Mouse (Mus musculus) neural tube, embryonic 11.5 days (tissue): ENCODE data around the gene Csrnp3. TPM values are rescaled to one million over a fixed set of nuclear protein-coding genes. Genes with fewer than 3 reads are reported as not detected.
"Not testable (repeated sequence)": the region's sequence is repeated elsewhere in the genome, so short reads cannot be mapped to it uniquely, and the experiment has no call there.

ENCODE experiments used
- ATAC-seq: fragments of 200-750 bp; cut with Nextera tagmentation; 2 replicates; pipeline ENCODE4 v1.8.0; 2017; ENCODE audit warnings: moderate number of reproducible peaks, mild to moderate bottlenecking, moderate TSS enrichment, moderate library complexity; ENCODE audit not compliant: insufficient read depth, low FRiP score, low TSS enrichment
- DNase-seq: peaks from one replicate; pipeline ENCODE4 v3.0.0-alpha.2; 2015; ENCODE audit warnings: low spot score
- H3K27ac ChIP-seq: fragments of 300-500 bp; sonication (generic); 2 replicates; pipeline ENCODE4 v1.5.1; 2014; ENCODE audit warnings: low read depth, mild to moderate bottlenecking, low read length
- H3K27me3 ChIP-seq: fragments of 300-500 bp; sonication (generic); 2 replicates; pipeline ENCODE4 v1.6.1; 2014; ENCODE audit warnings: mild to moderate bottlenecking, low read length, mixed read lengths; ENCODE audit not compliant: control insufficient read depth, insufficient read depth
- H3K36me3 ChIP-seq: fragments of 300-500 bp; sonication (generic); 2 replicates; pipeline ENCODE4 v1.6.1; 2014; ENCODE audit warnings: mild to moderate bottlenecking, low read length, moderate library complexity, mixed read lengths; ENCODE audit not compliant: control insufficient read depth, insufficient read depth
- H3K4me1 ChIP-seq: fragments of 300-500 bp; sonication (generic); 2 replicates; pipeline ENCODE4 v1.6.1; 2014; ENCODE audit warnings: low read length, mixed read lengths; ENCODE audit not compliant: control insufficient read depth, insufficient read depth
- H3K4me2 ChIP-seq: fragments of 300-500 bp; sonication (generic); 2 replicates; pipeline ENCODE4 v1.6.1; 2014; ENCODE audit warnings: low read depth, mild to moderate bottlenecking, moderate library complexity
- H3K4me3 ChIP-seq: fragments of 300-500 bp; sonication (generic); 2 replicates; pipeline ENCODE4 v1.5.1; 2014; ENCODE audit warnings: low read depth, low read length
- H3K9ac ChIP-seq: fragments of 300-500 bp; sonication (generic); 2 replicates; pipeline ENCODE4 v1.6.1; 2014; ENCODE audit warnings: mild to moderate bottlenecking, low read length
- H3K9me3 ChIP-seq: fragments of 300-500 bp; sonication (generic); 2 replicates; pipeline ENCODE4 v1.6.1; 2016; ENCODE audit warnings: low read length; ENCODE audit not compliant: control insufficient read depth
- WGBS: fragments of 180-500 bp; shearing (Covaris S2); extraction: QIAGEN DNeasy Blood & Tissue Kit; methylation state at CpG from one replicate; pipeline ENCODE4 v1.1.7; 2014; 5-methylcytosine and 5-hydroxymethylcytosine counted together
- polyA plus RNA-seq: library from polyadenylated mRNA; unstranded; fragments of >200 nt; fragmentation: Nextera tagmentation; extraction: Ambion mirVana; gene quantifications from 2 replicates; pipeline ENCODE4 v1.2.1, GENCODE M21; 2014

Csrnp3 gene
- polyA plus RNA-seq, 1 experiment from 2014 or later: 16.7 TPM

- H3K9ac ChIP-seq, H3K4me1 ChIP-seq, H3K36me3 ChIP-seq, ATAC-seq, H3K4me3 ChIP-seq, DNase-seq, H3K27ac ChIP-seq, H3K4me2 ChIP-seq, H3K27me3 ChIP-seq, H3K9me3 ChIP-seq: not testable (repeated sequence)
- WGBS: 89% methylated on average over 3 of the region's 3 CpGs
Measured at GRCm38 (mm10) chr2:65850282-65850681, 4.7 kb downstream of the Csrnp3 start.

GRCm38 (mm10) chr2:65856791-65857190, 11.2 kb downstream of the Csrnp3 start:
- H3K4me3 ChIP-seq: no peak overlapping the region
- no peaks in the 10 kb centered on the region for H3K27me3 ChIP-seq
- 96% methylated on average over 5 of the region's 5 CpGs for WGBS
- DNase-seq (no peak), ATAC-seq (no peak)
- H3K9ac ChIP-seq: no peak overlapping the region
- H3K9me3 ChIP-seq: no peaks in the 10 kb centered on the region
- no peak overlapping the region for H3K27ac ChIP-seq
- H3K4me1 ChIP-seq: no peaks in the 10 kb centered on the region
- H3K4me2 ChIP-seq: no peak overlapping the region
- no peaks in the 10 kb centered on the region for H3K36me3 ChIP-seq

DNA sequence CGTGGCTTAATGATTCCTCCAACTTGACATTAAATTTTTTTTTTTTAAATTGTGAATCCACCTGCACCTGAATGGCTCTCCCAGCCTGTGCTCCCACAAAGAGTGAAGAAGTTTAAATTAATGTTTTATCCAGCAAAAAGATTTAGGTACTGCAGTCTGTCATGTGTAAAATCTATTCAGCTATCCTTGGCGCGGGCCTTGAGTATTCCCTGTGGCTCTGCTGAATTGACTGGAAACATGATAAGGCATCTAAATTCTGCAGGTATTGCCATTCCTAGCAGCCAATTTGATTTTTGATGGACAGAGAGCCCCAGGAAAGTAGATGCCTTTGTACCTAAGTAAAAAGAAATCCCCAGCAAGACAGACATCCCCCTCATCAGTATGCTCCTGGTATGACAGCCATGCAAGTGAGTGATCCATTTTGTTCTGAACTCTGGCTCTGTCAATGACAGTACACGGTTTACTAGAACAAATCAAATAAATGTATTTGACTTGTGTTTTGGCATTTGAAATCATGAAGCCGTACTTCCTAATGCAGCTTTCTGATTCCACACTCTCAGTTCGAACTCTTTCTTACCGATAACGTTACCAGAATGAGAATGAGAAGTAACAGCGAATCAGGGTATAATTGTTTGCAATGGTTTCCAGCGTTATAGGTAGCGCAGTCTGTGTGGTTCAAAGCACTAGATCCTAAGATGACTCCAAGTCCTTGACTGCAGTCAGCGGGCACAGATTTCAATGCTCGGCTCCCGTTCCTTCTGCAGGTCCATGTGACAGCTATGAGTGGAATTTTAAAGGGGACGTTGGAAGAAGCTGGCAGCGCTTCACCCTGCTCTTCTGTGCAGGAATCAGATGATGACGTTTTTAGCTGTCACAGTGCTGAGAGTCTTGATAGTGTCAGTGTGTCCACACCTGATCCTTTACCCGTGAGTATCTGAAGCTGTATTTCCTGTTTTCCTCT, 14.5 kb downstream of the Csrnp3 start:
- no peaks in the 10 kb centered on the region for H3K36me3 ChIP-seq
- no peaks in the 10 kb centered on the region for H3K4me1 ChIP-seq
- DNase-seq (no peak), ATAC-seq (no peak)
- H3K4me2 ChIP-seq: no peak overlapping the region
- H3K27me3 ChIP-seq: no peaks in the 10 kb centered on the region
- H3K4me3 ChIP-seq: no peak overlapping the region
- no peaks in the 10 kb centered on the region for H3K9me3 ChIP-seq
- no peak overlapping the region for H3K9ac ChIP-seq
- no peak overlapping the region for H3K27ac ChIP-seq
- 85% methylated on average over 18 of the region's 18 CpGs for whole genome bisulfite sequencing

- no peak overlapping the region for H3K4me2 ChIP-seq
- H3K9me3 ChIP-seq: no peaks in the 10 kb centered on the region
- ATAC-seq (no peak), DNase-seq (no peak)
- no peak overlapping the region for H3K9ac ChIP-seq
- H3K27me3 ChIP-seq: no peaks in the 10 kb centered on the region
- 89% methylated on average over 12 of the region's 12 CpGs for WGBS
- no peaks in the 10 kb centered on the region for H3K36me3 ChIP-seq
- H3K4me3 ChIP-seq: no peak overlapping the region
- H3K4me1 ChIP-seq: no peaks in the 10 kb centered on the region
- H3K27ac ChIP-seq: no peak overlapping the region
Measured at GRCm38 (mm10) chr2:65864778-65865339, 19.3 kb downstream of the Csrnp3 start.

GRCm38 (mm10) chr2:65870919-65871582, 25.5 kb downstream of the Csrnp3 start:
- no peak overlapping the region for H3K4me3 ChIP-seq
- 80% methylated on average over 12 of the region's 12 CpGs for WGBS
- no peaks in the 10 kb centered on the region for H3K4me1 ChIP-seq
- H3K27me3 ChIP-seq: no peaks in the 10 kb centered on the region
- no peak for ATAC-seq
- no peaks in the 10 kb centered on the region for H3K9me3 ChIP-seq
- H3K9ac ChIP-seq: no peak overlapping the region
- H3K4me2 ChIP-seq: no peak overlapping the region
- H3K27ac ChIP-seq: no peak overlapping the region
- no peaks in the 10 kb centered on the region for H3K36me3 ChIP-seq
- no peak for DNase-seq

- no peak for DNase-seq
- H3K27ac ChIP-seq: no peak overlapping the region
- H3K4me1 ChIP-seq: no peaks in the 10 kb centered on the region
- no peak overlapping the region for H3K4me3 ChIP-seq
- H3K27me3 ChIP-seq: no peaks in the 10 kb centered on the region
- H3K36me3 ChIP-seq: no peaks in the 10 kb centered on the region
- ATAC-seq: no peak
- no peak overlapping the region for H3K9ac ChIP-seq
- no peaks in the 10 kb centered on the region for H3K9me3 ChIP-seq
- H3K4me2 ChIP-seq: no peak overlapping the region
- 72% methylated on average over 3 of the region's 3 CpGs for WGBS
Measured at GRCm38 (mm10) chr2:65891590-65891989, 46.0 kb downstream of the Csrnp3 start.

DNA sequence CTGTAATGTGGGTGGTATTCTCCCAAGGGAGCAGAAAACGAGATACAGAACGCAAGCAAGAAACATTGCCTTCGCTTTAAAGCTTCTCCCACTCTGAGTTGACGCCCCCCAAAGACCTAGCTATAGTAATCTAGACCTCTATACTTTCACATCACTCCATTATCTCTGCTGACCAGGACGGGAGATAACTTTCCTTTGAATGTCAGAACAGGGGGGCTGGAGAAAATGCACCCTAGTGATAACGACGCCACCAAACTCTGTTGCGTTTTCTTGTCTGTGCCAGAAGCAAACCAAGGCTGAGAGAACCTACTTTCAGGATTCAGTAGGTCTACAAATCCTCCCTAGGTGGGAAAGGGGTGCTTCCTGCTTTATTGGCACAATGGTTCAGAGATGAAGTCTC, 47.7 kb downstream of the Csrnp3 start:
- no peaks in the 10 kb centered on the region for H3K27me3 ChIP-seq
- no peak overlapping the region for H3K4me2 ChIP-seq
- ATAC-seq (no peak), DNase-seq (no peak)
- no peak overlapping the region for H3K9ac ChIP-seq
- 85% methylated on average over 8 of the region's 8 CpGs for WGBS
- no peak overlapping the region for H3K4me3 ChIP-seq
- H3K4me1 ChIP-seq: peaks cover 3% of the 10 kb centered on the region; the same call in 1 of the 2 replicates
- no peak overlapping the region for H3K27ac ChIP-seq
- no peaks in the 10 kb centered on the region for H3K36me3 ChIP-seq
- no peaks in the 10 kb centered on the region for H3K9me3 ChIP-seq

- 67% methylated on average over 5 of the region's 5 CpGs for WGBS
- ATAC-seq: no peak
Measured at GRCm38 (mm10) chr2:65894299-65894698, 48.7 kb downstream of the Csrnp3 start.

More at GRCm38 (mm10) chr2:65894299-65894698, 48.7 kb downstream of the Csrnp3 start:
- H3K9me3 ChIP-seq: no peaks in the 10 kb centered on the region
- no peak overlapping the region for H3K27ac ChIP-seq
- no peak overlapping the region for H3K4me3 ChIP-seq
- H3K36me3 ChIP-seq: no peaks in the 10 kb centered on the region
- DNase-seq: no peak
- peaks cover 3% of the 10 kb centered on the region; the same call in 1 of the 2 replicates for H3K4me1 ChIP-seq
- no peak overlapping the region for H3K4me2 ChIP-seq
- no peaks in the 10 kb centered on the region for H3K27me3 ChIP-seq
- H3K9ac ChIP-seq: no peak overlapping the region
